Mouse (Mus musculus) spleen, postnatal 14 days (tissue): ENCODE data around the gene Tbrg4.

ENCODE experiments used
- DNase-seq, 2 experiments: peaks; one replicate each; pipeline ENCODE4 v3.0.0; 2021 to 2022; ENCODE audit warnings: low spot score in 2 of 2

The Tbrg4 gene

GRCm38 (mm10) chr11:6623704-6624103 is 2.2 kb downstream of the Tbrg4 start:
- no peak for DNase-seq

- no peak for DNase-seq
Observed at GRCm38 (mm10) chr11:6615250-6616205, 10.3 kb downstream of the Tbrg4 start.

- no peak for DNase-seq
Observed at GRCm38 (mm10) chr11:6605491-6606399, 20.1 kb downstream of the Tbrg4 start, which contains the start of gene Nacad. Nacad (minus strand) TSS chr11:6606053.

- no peak for DNase-seq
Observed at GRCm38 (mm10) chr11:6605021-6605481, 20.8 kb downstream of the Tbrg4 start.

- DNase-seq, result no peak
Observed at GRCm38 (mm10) chr11:6604604-6604936, 21.3 kb downstream of the Tbrg4 start.

GRCm38 (mm10) chr11:6603887-6604603 is 21.8 kb downstream of the Tbrg4 start:
- DNase-seq, result no peak

- no peak for DNase-seq
Observed at GRCm38 (mm10) chr11:6603224-6603623, 22.6 kb downstream of the Tbrg4 start.

- DNase-seq, result no peak
Observed at GRCm38 (mm10) chr11:6602662-6603061, 23.2 kb downstream of the Tbrg4 start.

- no peak for DNase-seq
Observed at GRCm38 (mm10) chr11:6601649-6602480, 24.0 kb downstream of the Tbrg4 start.

GRCm38 (mm10) chr11:6600284-6600944 is 25.5 kb downstream of the Tbrg4 start:
- DNase-seq, result no peak

- no peak for DNase-seq
Observed at GRCm38 (mm10) chr11:6599831-6600230, 26.0 kb downstream of the Tbrg4 start.

GRCm38 (mm10) chr11:6599011-6599681 is 26.7 kb downstream of the Tbrg4 start:
- peak; percentile 43 to 53 for DNase-seq

GRCm38 (mm10) chr11:6598191-6598889 is 27.5 kb downstream of the Tbrg4 start:
- DNase-seq, result no peak

GRCm38 (mm10) chr11:6597523-6597922 is 28.3 kb downstream of the Tbrg4 start:
- DNase-seq, result no peak

- no peak for DNase-seq
Observed at GRCm38 (mm10) chr11:6596616-6597015, 29.3 kb downstream of the Tbrg4 start.

- DNase-seq, result no peak
Observed at GRCm38 (mm10) chr11:6596205-6596604, 29.7 kb downstream of the Tbrg4 start.

- DNase-seq, result no peak
Observed at GRCm38 (mm10) chr11:6595339-6595738, 30.5 kb downstream of the Tbrg4 start.

- DNase-seq, result no peak
Observed at GRCm38 (mm10) chr11:6594845-6595244, 31.0 kb downstream of the Tbrg4 start.

GRCm38 (mm10) chr11:6593406-6593805 is 32.5 kb downstream of the Tbrg4 start:
- DNase-seq, result no peak
